Comparison of ENCODE assay signal across 17 mouse cellular contexts in genomic region chr8:93821327-93821726, GRCm38 (mm10). TPM values are rescaled to one million over a fixed set of nuclear protein-coding genes. Genes with fewer than 3 reads are reported as not detected.
DNase-seq lines count a peak whose midpoint lies in the region; ATAC-seq and TF ChIP-seq lines count a peak whose summit lies in the region.
"Had no signal": no experiment of that assay in that cellular context is flagged by ENCODE, and none has a peak within 500 bp of the region (broad histone marks: within the 10 kb centered on the region; RNA-seq: fewer than 3 reads in every experiment).

No protein-coding gene starts in this region.

- H3K27ac ChIP-seq in hindbrain, embryonic 10.5 days = no peak overlapping the region
- no peak overlapping the region for H3K27ac ChIP-seq in hindbrain, embryonic 11.5 days (ENCODE audit: low read depth, low read length)
- H3K27ac ChIP-seq in midbrain, embryonic 11.5 days (ENCODE audit: low read depth, low read length) = no peak overlapping the region
- H3K27ac ChIP-seq in midbrain, embryonic 10.5 days (replicated peaks) = no peak overlapping the region
- no peak overlapping the region for H3K27ac ChIP-seq in stomach, postnatal 0 days (replicated peaks)
- H3K27ac ChIP-seq: embryonic facial prominence, embryonic 12.5 days; forebrain, embryonic 15.5 days; heart, embryonic 15.5 days; hindbrain, embryonic 15.5 days had no signal

- no peak overlapping the region for H3K9ac ChIP-seq in hindbrain, embryonic 11.5 days (ENCODE audit: low read depth, low read length)
- no peak overlapping the region for H3K9ac ChIP-seq in midbrain, embryonic 11.5 days (ENCODE audit: low read length)
- no peak overlapping the region for H3K9ac ChIP-seq in stomach, postnatal 0 days (ENCODE audit: low read length)
- H3K9ac ChIP-seq: embryonic facial prominence, embryonic 12.5 days; forebrain, embryonic 15.5 days; heart, embryonic 15.5 days; hindbrain, embryonic 15.5 days had no signal

- TF ChIP-seq CTCF in stomach, postnatal 0 days (IDR thresholded peaks at IDR 0.05; ENCODE audit: low read depth) = no peak

- no peaks in the 10 kb centered on the region for H3K27me3 ChIP-seq in hindbrain, embryonic 10.5 days (ENCODE audit: insufficient read depth, poor library complexity, severe bottlenecking)
- no peaks in the 10 kb centered on the region for H3K27me3 ChIP-seq in hindbrain, embryonic 11.5 days (ENCODE audit: control insufficient read depth, insufficient read depth, low read length)
- H3K27me3 ChIP-seq in midbrain, embryonic 11.5 days (ENCODE audit: control insufficient read depth, insufficient read depth, low read length) = no peaks in the 10 kb centered on the region
- no peaks in the 10 kb centered on the region for H3K27me3 ChIP-seq in midbrain, embryonic 10.5 days (ENCODE audit: low read depth, poor library complexity, severe bottlenecking)
- H3K27me3 ChIP-seq in stomach, postnatal 0 days (ENCODE audit: control insufficient read depth, insufficient read depth, low read length) = no peaks in the 10 kb centered on the region
- H3K27me3 ChIP-seq: embryonic facial prominence, embryonic 12.5 days; forebrain, embryonic 15.5 days; heart, embryonic 15.5 days; hindbrain, embryonic 15.5 days had no signal

- no peak for ATAC-seq in hindbrain, embryonic 11.5 days (ENCODE audit: low FRiP score)
- ATAC-seq in midbrain, embryonic 11.5 days (ENCODE audit: low FRiP score) = no peak
- ATAC-seq in stomach, postnatal 0 days (ENCODE audit: low FRiP score, low TSS enrichment) = no peak
- ATAC-seq: forebrain, embryonic 15.5 days had no signal

- WGBS in hindbrain, embryonic 10.5 days = 92% methylated on average over 7 of the region's 7 CpGs
- 88% methylated on average over 7 of the region's 7 CpGs for WGBS in hindbrain, embryonic 11.5 days
- WGBS in midbrain, embryonic 11.5 days = 89% methylated on average over 7 of the region's 7 CpGs
- 94% methylated on average over 7 of the region's 7 CpGs for WGBS in midbrain, embryonic 10.5 days
- WGBS in stomach, postnatal 0 days = 91% methylated on average over 7 of the region's 7 CpGs

- H3K9me3 ChIP-seq in hindbrain, embryonic 10.5 days = no peaks in the 10 kb centered on the region
- H3K9me3 ChIP-seq in hindbrain, embryonic 11.5 days (ENCODE audit: control insufficient read depth, low read length) = no peaks in the 10 kb centered on the region
- no peaks in the 10 kb centered on the region for H3K9me3 ChIP-seq in midbrain, embryonic 11.5 days (ENCODE audit: control insufficient read depth, low read length)
- H3K9me3 ChIP-seq in midbrain, embryonic 10.5 days (replicated peaks) = no peaks in the 10 kb centered on the region
- H3K9me3 ChIP-seq in stomach, postnatal 0 days (ENCODE audit: control insufficient read depth, low read length) = no peaks in the 10 kb centered on the region
- H3K9me3 ChIP-seq: embryonic facial prominence, embryonic 12.5 days; forebrain, embryonic 15.5 days; heart, embryonic 15.5 days; hindbrain, embryonic 15.5 days had no signal

- H3K4me1 ChIP-seq in hindbrain, embryonic 10.5 days (replicated peaks) = peaks cover 4% of the 10 kb centered on the region; the same call in 1 of the 2 replicates
- no peaks in the 10 kb centered on the region for H3K4me1 ChIP-seq in hindbrain, embryonic 11.5 days (replicated peaks; ENCODE audit: control insufficient read depth, insufficient read depth, low read length)
- H3K4me1 ChIP-seq in midbrain, embryonic 11.5 days (ENCODE audit: control insufficient read depth, insufficient read depth, low read length) = no peaks in the 10 kb centered on the region
- H3K4me1 ChIP-seq in midbrain, embryonic 10.5 days = peaks cover 10% of the 10 kb centered on the region
- H3K4me1 ChIP-seq in stomach, postnatal 0 days (replicated peaks; ENCODE audit: control insufficient read depth, insufficient read depth) = no peaks in the 10 kb centered on the region

- H3K4me3 ChIP-seq in hindbrain, embryonic 10.5 days = no peak overlapping the region
- H3K4me3 ChIP-seq in hindbrain, embryonic 11.5 days (ENCODE audit: low read depth, low read length) = no peak overlapping the region
- H3K4me3 ChIP-seq in midbrain, embryonic 11.5 days (ENCODE audit: low read depth, low read length) = no peak overlapping the region
- H3K4me3 ChIP-seq in midbrain, embryonic 10.5 days = no peak overlapping the region
- no peak overlapping the region for H3K4me3 ChIP-seq in stomach, postnatal 0 days (ENCODE audit: low read depth, low read length)
- H3K4me3 ChIP-seq: embryonic facial prominence, embryonic 12.5 days; forebrain, embryonic 15.5 days; heart, embryonic 15.5 days; hindbrain, embryonic 15.5 days had no signal

- DNase-seq in cerebellum, adult 8-10 months = peak; percentile 9
- no peak for DNase-seq in cerebellum, postnatal 4 days (ENCODE audit: low spot score in 2 of 2)
- peak; percentile 1 for DNase-seq in hindbrain, embryonic 10.5 days (ENCODE audit: low spot score)
- DNase-seq in hindbrain, embryonic 11.5 days (ENCODE audit: low spot score) = no peak
- peak; percentile 68 for DNase-seq in midbrain, embryonic 11.5 days (ENCODE audit: low spot score, missing footprints)
- no peak for DNase-seq in midbrain, embryonic 10.5 days (ENCODE audit: low spot score)
- peak; percentile 5 for DNase-seq in stomach, postnatal 0 days (ENCODE audit: low spot score)
- DNase-seq: adrenal gland, postnatal 10 days; embryo, embryonic 11 days; gastrocnemius, postnatal 36 days; heart, adult 18-20 months; heart, postnatal 14 days had no signal

- TF ChIP-seq EP300 in stomach, postnatal 0 days (optimal IDR thresholded peaks at IDR 0.05) = no peak

- peaks cover 12% of the 10 kb centered on the region; the same call in 1 of the 2 replicates for H3K36me3 ChIP-seq in hindbrain, embryonic 10.5 days
- H3K36me3 ChIP-seq in hindbrain, embryonic 11.5 days (ENCODE audit: control insufficient read depth, insufficient read depth, low read length) = no peaks in the 10 kb centered on the region
- H3K36me3 ChIP-seq in midbrain, embryonic 11.5 days (ENCODE audit: control insufficient read depth, insufficient read depth, low read length) = no peaks in the 10 kb centered on the region
- H3K36me3 ChIP-seq in midbrain, embryonic 10.5 days = peaks cover 13% of the 10 kb centered on the region; the same call in 1 of the 2 replicates
- no peaks in the 10 kb centered on the region for H3K36me3 ChIP-seq in stomach, postnatal 0 days (ENCODE audit: control insufficient read depth, insufficient read depth, low read length)
- H3K36me3 ChIP-seq: embryonic facial prominence, embryonic 12.5 days; heart, embryonic 15.5 days had no signal

- H3K4me2 ChIP-seq in hindbrain, embryonic 11.5 days (replicated peaks; ENCODE audit: low read depth, low read length) = no peak overlapping the region
- H3K4me2 ChIP-seq in midbrain, embryonic 11.5 days = no peak overlapping the region
- H3K4me2 ChIP-seq in stomach, postnatal 0 days (replicated peaks; ENCODE audit: low read depth) = no peak overlapping the region
- H3K4me2 ChIP-seq: embryonic facial prominence, embryonic 12.5 days; forebrain, embryonic 15.5 days; heart, embryonic 11.5 days; heart, embryonic 15.5 days; hindbrain, embryonic 15.5 days had no signal

RNA-seq across cellular contexts. Expression of gene Gnao1, which starts 11.6 kb away (rescaled TPM):
- polyA plus RNA-seq in hindbrain, embryonic 10.5 days (2016; fragmentation: Nextera tagmentation; extraction: Ambion mirVana) = 16.2 and 32.7 TPM in 2 replicates
- 38.9 and 39.6 TPM in 2 replicates for polyA plus RNA-seq in hindbrain, embryonic 11.5 days (2014; fragmentation: Nextera tagmentation; extraction: Ambion mirVana)
- 32.1 and 35.1 TPM in 2 replicates for polyA plus RNA-seq in midbrain, embryonic 11.5 days (2014; fragmentation: Nextera tagmentation; extraction: Ambion mirVana)
- polyA plus RNA-seq in midbrain, embryonic 10.5 days (2016; fragmentation: Nextera tagmentation; extraction: Ambion mirVana) = 13.1 and 25.4 TPM in 2 replicates
- 7.2 and 9.5 TPM in 2 replicates for polyA plus RNA-seq in stomach, postnatal 0 days (2015; fragmentation: Nextera tagmentation; extraction: Ambion mirVana)

Comparison
In these comparisons a context has a peak if more than half of its experiments do, and no peak if none do; other contexts are left out.
1. DNase-seq: peak in cerebellum, adult 8-10 months (single experiment), hindbrain, embryonic 10.5 days (single experiment), midbrain, embryonic 11.5 days (single experiment) and stomach, postnatal 0 days (single experiment); none in cerebellum, postnatal 4 days (0 of 2), hindbrain, embryonic 11.5 days (single experiment) and midbrain, embryonic 10.5 days (single experiment).